Mouse (Mus musculus): ENCODE measurements around the gene Oxt.

DNA sequence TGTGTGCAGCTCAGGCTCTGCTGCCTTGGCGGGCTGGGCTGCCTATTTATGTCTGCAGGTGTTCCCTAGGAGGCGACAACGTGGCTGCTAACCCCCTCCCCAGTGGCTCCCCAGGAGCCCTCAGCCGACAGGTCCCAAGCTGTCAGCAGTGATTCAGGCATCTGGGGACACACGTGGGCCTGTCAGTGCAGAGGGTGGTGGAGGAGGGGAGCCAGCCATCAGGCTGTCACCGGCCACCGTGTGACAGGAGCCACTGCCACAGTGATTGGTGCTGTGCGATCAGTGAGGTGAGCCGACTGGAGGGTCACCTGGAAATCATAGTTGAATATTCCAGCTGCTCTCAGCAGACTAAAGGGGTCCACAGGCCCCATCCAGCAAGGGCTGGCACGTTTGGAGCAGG, 6.6 kb downstream of the Oxt start, which contains the start of gene Avp:
- no peak for TF ChIP-seq CTCF (IDR thresholded peaks at IDR 0.05; ENCODE audit: borderline replicate concordance, insufficient read depth, low read length)
- TF ChIP-seq POLR2A (IDR thresholded peaks at IDR 0.05; ENCODE audit: low read depth, low read length), result no peak
